Mouse (Mus musculus) kidney, adult 18-20 months (tissue): ENCODE measurements around the gene Hdgfl1.

ENCODE experiments used
- DNase-seq: peaks from one replicate; pipeline ENCODE4 v3.0.0; 2021

Hdgfl1 gene

GRCm38 (mm10) chr13:26769955-26770354, at the start of gene Hdgfl1:
TSS of gene Hdgfl1 (minus strand) at chr13:26770165.
- no peak for DNase-seq

- DNase-seq: no peak
Measured at GRCm38 (mm10) chr13:26795460-26795859, 25.5 kb upstream of the Hdgfl1 start.

- no peak for DNase-seq
Measured at GRCm38 (mm10) chr13:26769424-26769823, 541 bp downstream of the Hdgfl1 start.

- DNase-seq: no peak
Measured at GRCm38 (mm10) chr13:26761966-26762803, 7.8 kb downstream of the Hdgfl1 start.

GRCm38 (mm10) chr13:26752863-26753262, 17.1 kb downstream of the Hdgfl1 start:
- no peak for DNase-seq

- no peak for DNase-seq
Measured at GRCm38 (mm10) chr13:26752414-26752813, 17.6 kb downstream of the Hdgfl1 start.

GRCm38 (mm10) chr13:26745760-26746457, 24.1 kb downstream of the Hdgfl1 start:
- no peak for DNase-seq

- DNase-seq: no peak
Measured at GRCm38 (mm10) chr13:26745059-26745759, 24.8 kb downstream of the Hdgfl1 start.

- DNase-seq: no peak
Measured at GRCm38 (mm10) chr13:26744068-26744467, 25.9 kb downstream of the Hdgfl1 start.

GRCm38 (mm10) chr13:26734981-26735380, 35.0 kb downstream of the Hdgfl1 start:
- no peak for DNase-seq

GRCm38 (mm10) chr13:26724250-26724649, 45.7 kb downstream of the Hdgfl1 start:
- DNase-seq: no peak

- DNase-seq: no peak
Measured at GRCm38 (mm10) chr13:26721333-26721732, 48.6 kb downstream of the Hdgfl1 start.

GRCm38 (mm10) chr13:26720917-26721316, 49.0 kb downstream of the Hdgfl1 start:
- no peak for DNase-seq

- DNase-seq: no peak
Measured at GRCm38 (mm10) chr13:26719146-26719715, 50.7 kb downstream of the Hdgfl1 start.
